8 mouse cellular contexts compared by ENCODE assay signal in the genomic region with DNA sequence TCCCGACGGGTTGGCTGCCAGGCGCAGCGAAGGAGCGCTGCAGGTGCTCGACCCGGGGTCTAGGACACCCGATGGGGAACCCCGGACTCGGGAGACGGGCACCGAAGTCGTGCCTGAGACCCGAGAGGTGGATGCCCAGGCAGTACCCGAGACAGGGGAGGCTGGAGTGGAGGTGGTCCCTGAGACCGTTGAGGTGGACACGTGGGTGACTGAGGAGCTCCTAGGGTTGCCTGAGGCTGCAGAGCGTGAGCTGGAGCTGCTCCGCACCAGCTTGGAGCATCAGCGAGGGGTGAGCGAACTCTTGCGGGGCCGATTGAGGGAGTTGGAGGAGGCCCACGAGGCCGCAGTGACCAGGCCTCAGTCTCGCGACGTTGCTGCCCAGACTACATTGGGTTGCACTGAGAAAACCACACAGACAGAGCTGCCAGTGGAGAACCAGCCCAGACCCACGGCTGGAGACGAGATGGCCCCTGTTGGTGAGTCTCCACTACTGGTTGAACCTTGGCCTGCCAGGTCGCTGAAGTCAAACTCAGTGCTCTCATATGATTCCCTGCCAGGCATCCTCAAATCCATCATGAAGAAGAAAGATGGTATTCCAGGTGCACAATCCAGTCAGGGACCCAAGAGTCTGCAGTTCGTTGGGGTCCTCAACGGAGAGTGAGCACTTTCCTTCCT. TPM values are rescaled to one million over a fixed set of nuclear protein-coding genes. Genes with fewer than 3 reads are reported as not detected.
DNase-seq lines count a peak whose midpoint lies in the region; ATAC-seq and TF ChIP-seq lines count a peak whose summit lies in the region.

No protein-coding gene starts in this region.

- peak overlapping the region; percentile 7 for H3ac ChIP-seq in myocyte (ENCODE audit: control insufficient read depth, insufficient read length)

- H3K27me3 ChIP-seq in neural tube, embryonic 11.5 days (ENCODE audit: control insufficient read depth, insufficient read depth, low read length): no peaks in the 10 kb centered on the region
- H3K27me3 ChIP-seq in intestine, embryonic 16.5 days (replicated peaks; ENCODE audit: control insufficient read depth, insufficient read depth, low read length): no peaks in the 10 kb centered on the region
- no peaks in the 10 kb centered on the region for H3K27me3 ChIP-seq in myocyte (ENCODE audit: control insufficient read depth, insufficient read depth, insufficient read length)

- ATAC-seq in cerebellum, adult (ENCODE audit: insufficient number of reproducible peaks, low FRiP score, low TSS enrichment): peak; percentile 10; the same call in 1 of the 2 replicates
- peak; percentile 2 for ATAC-seq in neural tube, embryonic 11.5 days (ENCODE audit: insufficient read depth, low FRiP score, low TSS enrichment)
- peak; percentile 49 for ATAC-seq in intestine, embryonic 16.5 days
- ATAC-seq in activated CD4-positive, CD25-positive, alpha-beta regulatory T cell, adult 4 months: no peak

- H3K79me2 ChIP-seq in myocyte (ENCODE audit: control insufficient read depth, insufficient read depth): peaks cover 9% of the 10 kb centered on the region

- peak overlapping the region; percentile 74 for H3K9ac ChIP-seq in neural tube, embryonic 11.5 days (ENCODE audit: low read length)
- H3K9ac ChIP-seq in intestine, embryonic 16.5 days (ENCODE audit: low read depth, low read length): peak overlapping the region; percentile 82

- H3K9me3 ChIP-seq in neural tube, embryonic 11.5 days (ENCODE audit: control insufficient read depth, low read length): no peaks in the 10 kb centered on the region
- H3K9me3 ChIP-seq in intestine, embryonic 16.5 days (ENCODE audit: control insufficient read depth, low read length): no peaks in the 10 kb centered on the region

- H3K27ac ChIP-seq in neural tube, embryonic 11.5 days (ENCODE audit: low read depth, low read length): peak overlapping the region; percentile 80
- peak overlapping the region; percentile 82 for H3K27ac ChIP-seq in intestine, embryonic 16.5 days (ENCODE audit: low read length)

- 20% methylated on average over 33 of the region's 33 CpGs for WGBS in neural tube, embryonic 11.5 days
- 16% methylated on average over 33 of the region's 33 CpGs for WGBS in intestine, embryonic 16.5 days

- H3K4me3 ChIP-seq in neural tube, embryonic 11.5 days (ENCODE audit: low read depth, low read length): peak overlapping the region; percentile 26
- H3K4me3 ChIP-seq in intestine, embryonic 16.5 days (ENCODE audit: low read length): peak overlapping the region; percentile 65
- peak overlapping the region; percentile 26 for H3K4me3 ChIP-seq in myocyte

- no peak for TF ChIP-seq POLR2A in myocyte (IDR thresholded peaks at IDR 0.05; ENCODE audit: insufficient read length, low read depth)

- peaks cover 14% of the 10 kb centered on the region for H3K4me1 ChIP-seq in neural tube, embryonic 11.5 days (ENCODE audit: control insufficient read depth, insufficient read depth, low read length)
- peaks cover 14% of the 10 kb centered on the region for H3K4me1 ChIP-seq in intestine, embryonic 16.5 days (ENCODE audit: control insufficient read depth, insufficient read depth, low read length)

- peak overlapping the region; percentile 48 for H3K4me2 ChIP-seq in neural tube, embryonic 11.5 days (ENCODE audit: low read depth)
- H3K4me2 ChIP-seq in intestine, embryonic 16.5 days (ENCODE audit: low read depth, low read length): peak overlapping the region; percentile 93
- H3K4me2 ChIP-seq in myocyte (ENCODE audit: low read depth): peak overlapping the region; percentile 91

- H3K36me3 ChIP-seq in neural tube, embryonic 11.5 days (ENCODE audit: control insufficient read depth, insufficient read depth, low read length): peaks cover 7% of the 10 kb centered on the region
- H3K36me3 ChIP-seq in intestine, embryonic 16.5 days (ENCODE audit: control insufficient read depth, insufficient read depth, low read length): peaks cover 19% of the 10 kb centered on the region; the same call in 1 of the 2 replicates
- H3K36me3 ChIP-seq in myocyte (ENCODE audit: control insufficient read depth, insufficient read depth): peaks cover 24% of the 10 kb centered on the region

- no peak for DNase-seq in cerebellum, postnatal 14 days
- no peak for DNase-seq in neural tube, embryonic 11.5 days (ENCODE audit: low spot score)
- DNase-seq in neural tube, embryonic 10.5 days (ENCODE audit: extremely low spot score, low spot score): no peak
- DNase-seq in cerebellum, postnatal 36 days: no peak

TF ChIP-seq in myocyte, 11 proteins besides CTCF, POLR2A, EP300 and RAD21:
- TF ChIP-seq CEBPB (IDR thresholded peaks at IDR 0.05; ENCODE audit: insufficient read depth, poor library complexity, severe bottlenecking): no peak
- no peak for TF ChIP-seq MAX (IDR thresholded peaks at IDR 0.05; ENCODE audit: low read depth)

RNA-seq across cellular contexts. Expression of gene Rps28, which starts 6.3 kb away (rescaled TPM):
- 813 and 863 TPM in 2 replicates for polyA plus RNA-seq in neural tube, embryonic 11.5 days (2014; fragmentation: Nextera tagmentation; extraction: Ambion mirVana)
- polyA plus RNA-seq in intestine, embryonic 16.5 days (2015; fragmentation: Nextera tagmentation; extraction: Ambion mirVana): 838 and 894 TPM in 2 replicates
- polyA plus RNA-seq in myocyte (2012; fragmentation: generic; extraction: Trizol): 6,768 TPM
- 1,000 to 10,000 TPM; 1,524 to 2,342 TPM for polyA plus RNA-seq in activated CD4-positive, CD25-positive, alpha-beta regulatory T cell, adult 4 months (2017; shearing (Covaris generic))

RNA-seq across cellular contexts. Expression of gene Ndufa7, which starts 6.3 kb away (rescaled TPM):
- 432 and 435 TPM in 2 replicates for polyA plus RNA-seq in neural tube, embryonic 11.5 days (2014; fragmentation: Nextera tagmentation; extraction: Ambion mirVana)
- 533 and 550 TPM in 2 replicates for polyA plus RNA-seq in intestine, embryonic 16.5 days (2015; fragmentation: Nextera tagmentation; extraction: Ambion mirVana)
- polyA plus RNA-seq in myocyte (2012; fragmentation: generic; extraction: Trizol): 614 TPM
- polyA plus RNA-seq in activated CD4-positive, CD25-positive, alpha-beta regulatory T cell, adult 4 months (2017; shearing (Covaris generic)): 100 to 1,000 TPM; 389 to 432 TPM

RNA-seq across cellular contexts. Expression of gene Kank3, which starts 7.8 kb away (rescaled TPM):
- 23.5 TPM in 2 replicates for polyA plus RNA-seq in neural tube, embryonic 11.5 days (2014; fragmentation: Nextera tagmentation; extraction: Ambion mirVana)
- polyA plus RNA-seq in intestine, embryonic 16.5 days (2015; fragmentation: Nextera tagmentation; extraction: Ambion mirVana): 22.7 and 23.5 TPM in 2 replicates
- 8.3 TPM for polyA plus RNA-seq in myocyte (2012; fragmentation: generic; extraction: Trizol)
- 1 to 10 TPM; 1.9 to 3.3 TPM for polyA plus RNA-seq in activated CD4-positive, CD25-positive, alpha-beta regulatory T cell, adult 4 months (2017; shearing (Covaris generic))

RNA-seq across cellular contexts. Expression of gene Cd320, which starts 24.8 kb away (rescaled TPM):
- polyA plus RNA-seq in neural tube, embryonic 11.5 days (2014; fragmentation: Nextera tagmentation; extraction: Ambion mirVana): 72.6 and 79.1 TPM in 2 replicates
- 47.6 and 53.8 TPM in 2 replicates for polyA plus RNA-seq in intestine, embryonic 16.5 days (2015; fragmentation: Nextera tagmentation; extraction: Ambion mirVana)
- polyA plus RNA-seq in myocyte (2012; fragmentation: generic; extraction: Trizol): 83.1 TPM
- polyA plus RNA-seq in activated CD4-positive, CD25-positive, alpha-beta regulatory T cell, adult 4 months (2017; shearing (Covaris generic)): 10 to 100 TPM; 11.4 to 15.9 TPM

RNA-seq across cellular contexts. Expression of gene Angptl4, which starts 36.5 kb away (rescaled TPM):
- 14.9 and 18.6 TPM in 2 replicates for polyA plus RNA-seq in neural tube, embryonic 11.5 days (2014; fragmentation: Nextera tagmentation; extraction: Ambion mirVana)
- polyA plus RNA-seq in intestine, embryonic 16.5 days (2015; fragmentation: Nextera tagmentation; extraction: Ambion mirVana): 22.4 and 24.5 TPM in 2 replicates
- polyA plus RNA-seq in myocyte (2012; fragmentation: generic; extraction: Trizol): 42.8 TPM
- polyA plus RNA-seq in activated CD4-positive, CD25-positive, alpha-beta regulatory T cell, adult 4 months (2017; shearing (Covaris generic)): 1 to 10 TPM; 3.7 to 4.8 TPM
